ENCODE assay signal across 24 mouse cellular contexts in genomic region chr1:62650491-62650890, GRCm38 (mm10).
"Had no signal": no experiment of that assay in that cellular context is flagged by ENCODE, and none has a peak within 500 bp of the region (broad histone marks: within the 10 kb centered on the region; RNA-seq: fewer than 3 reads in every experiment).

No protein-coding gene starts in this region.

- H3K36me3 ChIP-seq: heart, embryonic 13.5 days; heart, embryonic 15.5 days; hindbrain, embryonic 10.5 days; hindbrain, embryonic 12.5 days; intestine, embryonic 15.5 days; limb, embryonic 10.5 days; limb, embryonic 12.5 days; liver, embryonic 13.5 days; liver, embryonic 15.5 days had no signal

- H3K4me3 ChIP-seq: gastrocnemius, adult 2 months; heart, adult 2 months; heart, embryonic 13.5 days; heart, embryonic 15.5 days; hindbrain, embryonic 10.5 days; hindbrain, embryonic 12.5 days; intestine, embryonic 15.5 days; layer of hippocampus, adult 2 months; left cerebral cortex, adult 2 months; limb, embryonic 10.5 days; limb, embryonic 12.5 days; liver, embryonic 13.5 days; liver, embryonic 15.5 days had no signal

- H3K4me1 ChIP-seq: liver, embryonic 13.5 days; liver, embryonic 15.5 days had no signal

- H3K9me3 ChIP-seq: heart, embryonic 13.5 days; heart, embryonic 15.5 days; hindbrain, embryonic 10.5 days; hindbrain, embryonic 12.5 days; intestine, embryonic 15.5 days; limb, embryonic 10.5 days; limb, embryonic 12.5 days; liver, embryonic 13.5 days; liver, embryonic 15.5 days had no signal

- DNase-seq: gastrocnemius, adult 2 months; gastrocnemius, postnatal 10 days; gastrocnemius, postnatal 25 days; heart, adult 2 months; heart, postnatal 14 days; heart, postnatal 36 days; kidney, adult 18-20 months; kidney, adult 8-10 months; kidney, postnatal 10 days; kidney, postnatal 25 days; kidney, postnatal 4 days; liver; liver, embryonic 13.5 days had no signal

- H3K27ac ChIP-seq: gastrocnemius, adult 2 months; heart, adult 2 months; heart, embryonic 13.5 days; heart, embryonic 15.5 days; hindbrain, embryonic 10.5 days; hindbrain, embryonic 12.5 days; hindbrain, embryonic 14.5 days; intestine, embryonic 15.5 days; layer of hippocampus, adult 2 months; left cerebral cortex, adult 2 months; limb, embryonic 10.5 days; limb, embryonic 12.5 days; liver, embryonic 13.5 days; liver, embryonic 15.5 days had no signal

- H3K27me3 ChIP-seq: heart, embryonic 13.5 days; heart, embryonic 15.5 days; hindbrain, embryonic 12.5 days; intestine, embryonic 15.5 days; liver, embryonic 13.5 days; liver, embryonic 15.5 days had no signal

- H3K9ac ChIP-seq: heart, embryonic 13.5 days; heart, embryonic 15.5 days; hindbrain, embryonic 12.5 days; hindbrain, embryonic 14.5 days; intestine, embryonic 15.5 days; limb, embryonic 12.5 days; liver, embryonic 13.5 days; liver, embryonic 15.5 days had no signal
